Mouse (Mus musculus) liver, embryonic 14.5 days (tissue): ENCODE measurements around the gene Ect2l. TPM values are rescaled to one million over a fixed set of nuclear protein-coding genes. Genes with fewer than 3 reads are reported as not detected.
"Not testable (repeated sequence)": the region's sequence is repeated elsewhere in the genome, so short reads cannot be mapped to it uniquely, and the experiment has no call there.

Experiments
- ATAC-seq: fragments of 200-750 bp; cut with Nextera tagmentation; 2 replicates; pipeline ENCODE4 v1.8.0; 2017; ENCODE audit warnings: moderate number of reproducible peaks, mild to moderate bottlenecking, moderate library complexity; ENCODE audit not compliant: insufficient read depth
- DNase-seq, 3 experiments: peaks; one replicate each; pipeline ENCODE4 v3.0.0-alpha.2; 2012 to 2013; ENCODE audit warnings: low read depth in 3 of 3, low spot score in 3 of 3
- H3K27ac ChIP-seq: fragments of 300-500 bp; sonication (generic); 2 replicates; pipeline ENCODE4 v1.5.1; 2014; ENCODE audit warnings: moderate library complexity, mild to moderate bottlenecking, control low read depth, inconsistent platforms
- H3K27me3 ChIP-seq: fragments of 300-500 bp; sonication (generic); 2 replicates; pipeline ENCODE4 v1.6.1; 2014; ENCODE audit warnings: mild to moderate bottlenecking, low read length, moderate library complexity; ENCODE audit not compliant: control insufficient read depth, insufficient read depth
- H3K36me3 ChIP-seq: fragments of 300-500 bp; sonication (generic); replicated peaks from 2 replicates; pipeline ENCODE4 v1.6.1; 2014; ENCODE audit warnings: low read depth; ENCODE audit not compliant: control insufficient read depth, insufficient read depth
- H3K4me1 ChIP-seq, 2 experiments: fragments of 200-500 bp in 1 of 2; fragments of 300-500 bp in 1 of 2; sonication (generic) in 1 of 2; replicated peaks; 2 replicates each; pipeline ENCODE4 v1.6.1; 2012 to 2014; ENCODE audit warnings: antibody characterized with exemption in 1 of 2, inconsistent platforms in 1 of 2, low read length in 1 of 2; ENCODE audit not compliant: control insufficient read depth in 2 of 2, insufficient read depth in 2 of 2
- H3K4me2 ChIP-seq: fragments of 300-500 bp; sonication (generic); 2 replicates; pipeline ENCODE4 v1.6.1; 2014; ENCODE audit warnings: low read depth, mild to moderate bottlenecking, control low read depth, moderate library complexity
- H3K4me3 ChIP-seq, 2 experiments: fragments of 200-500 bp in 1 of 2; fragments of 300-500 bp in 1 of 2; sonication (generic) in 1 of 2; 2 replicates each; pipeline ENCODE4 v1.5.1; 2012 to 2014; ENCODE audit warnings: low read depth in 2 of 2, low read length in 2 of 2, mild to moderate bottlenecking in 2 of 2, control low read depth in 1 of 2, inconsistent platforms in 1 of 2, moderate library complexity in 1 of 2; ENCODE audit not compliant: insufficient read depth in 1 of 2
- H3K9ac ChIP-seq: fragments of 300-500 bp; sonication (generic); replicated peaks from 2 replicates; pipeline ENCODE4 v1.6.1; 2014; ENCODE audit warnings: mild to moderate bottlenecking, control low read depth, moderate library complexity
- H3K9me3 ChIP-seq: fragments of 300-500 bp; sonication (generic); 2 replicates; pipeline ENCODE4 v1.6.1; 2016; ENCODE audit warnings: low read length, mixed read lengths; ENCODE audit not compliant: control insufficient read depth
- CTCF ChIP-seq: IDR thresholded peaks from 2 replicates; pipeline ENCODE4 v1.5.1; 2016; ENCODE audit warnings: antibody characterized with exemption, low read depth, control low read depth
- EP300 ChIP-seq: IDR thresholded peaks from 2 replicates; pipeline ENCODE4 v1.6.1; 2016; ENCODE audit warnings: antibody characterized with exemption, low read depth
- whole genome bisulfite sequencing: fragments of 180-500 bp; shearing (Covaris S2); extraction: QIAGEN DNeasy Blood & Tissue Kit; methylation state at CpG from one replicate; pipeline ENCODE4 v1.1.7; 2014; ENCODE audit not compliant: insufficient replicate concordance; 5-methylcytosine and 5-hydroxymethylcytosine counted together
- polyA plus RNA-seq, 2 experiments: library from polyadenylated mRNA; depleted of rRNA in 1 of 2; stranded (reverse) in 1 of 2; unstranded in 1 of 2; fragments of >200 nt; fragmentation: Nextera tagmentation in 1 of 2; extraction: Ambion mirVana in 1 of 2; gene quantifications; 2 replicates each; pipeline versions ENCODE4 v1.2.1 to v1.2.3; 2012 to 2014

Ect2l gene
- polyA plus RNA-seq, 2 experiments: 0.06 to 0.08 TPM

DNA sequence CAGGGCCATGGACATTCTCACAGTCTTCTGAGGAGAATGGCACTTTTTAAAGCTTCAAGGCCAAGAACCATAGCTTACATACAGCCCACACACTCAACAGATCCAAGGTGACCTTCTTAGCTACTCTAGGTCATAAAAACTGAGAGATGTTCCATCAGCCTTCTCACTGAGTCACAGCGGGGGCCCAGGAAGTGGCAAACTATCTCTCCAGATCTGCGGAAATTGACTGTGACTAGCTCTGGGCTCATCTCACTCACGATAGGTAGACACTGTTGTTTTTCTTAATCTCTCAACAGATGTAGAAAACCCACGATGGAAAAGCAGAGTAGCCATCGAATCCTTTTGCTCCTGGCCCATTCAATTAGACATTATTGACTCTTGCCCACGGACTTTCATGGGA lies 68.5 kb downstream of the Ect2l start:
- WGBS: 54% methylated on average over 6 of the region's 6 CpGs

DNA sequence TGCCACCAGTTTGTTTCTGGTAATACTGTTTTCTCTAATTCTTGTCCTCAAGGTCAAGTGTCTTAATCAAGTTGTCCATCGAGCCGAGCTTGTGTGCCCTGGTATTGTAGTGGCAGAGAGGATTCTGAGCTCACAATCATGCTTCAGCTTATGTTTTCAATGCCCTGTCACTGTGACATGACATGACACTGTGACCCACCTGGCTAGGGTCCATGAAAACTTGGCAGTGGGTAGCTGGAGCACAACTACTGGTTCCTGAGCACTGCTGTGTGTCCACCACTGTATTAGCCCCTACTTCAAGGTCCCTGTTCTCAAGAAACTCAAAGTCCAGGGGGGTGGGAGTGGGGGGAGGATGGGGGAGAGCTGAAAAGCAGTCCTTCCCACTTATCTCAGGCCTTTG lies 69.3 kb downstream of the Ect2l start:
- TF ChIP-seq CTCF (no peak), EP300 (no peak)
- Histone ChIP-seq H3K4me1 (no peaks in the 10 kb centered on the region), H3K4me3 (no peak overlapping the region), H3K9ac (no peak overlapping the region), H3K4me2 (no peak overlapping the region), H3K27me3 (no peaks in the 10 kb centered on the region), H3K36me3 (no peaks in the 10 kb centered on the region), H3K27ac (no peak overlapping the region), H3K9me3 (no peaks in the 10 kb centered on the region)
- ATAC-seq: no peak
- no peak for DNase-seq
- WGBS: 58% methylated on average over 2 of the region's 2 CpGs

More for the DNA sequence above, 68.5 kb downstream of the Ect2l start:
- no peak for DNase-seq
- no peak overlapping the region for H3K27ac ChIP-seq
- TF ChIP-seq EP300 (no peak), CTCF (no peak)
- H3K4me1 ChIP-seq: no peaks in the 10 kb centered on the region
- H3K9me3 ChIP-seq: no peaks in the 10 kb centered on the region
- no peak overlapping the region for H3K4me3 ChIP-seq
- no peaks in the 10 kb centered on the region for H3K27me3 ChIP-seq
- ATAC-seq: no peak
- H3K9ac ChIP-seq: no peak overlapping the region
- H3K36me3 ChIP-seq: no peaks in the 10 kb centered on the region
- no peak overlapping the region for H3K4me2 ChIP-seq

DNA sequence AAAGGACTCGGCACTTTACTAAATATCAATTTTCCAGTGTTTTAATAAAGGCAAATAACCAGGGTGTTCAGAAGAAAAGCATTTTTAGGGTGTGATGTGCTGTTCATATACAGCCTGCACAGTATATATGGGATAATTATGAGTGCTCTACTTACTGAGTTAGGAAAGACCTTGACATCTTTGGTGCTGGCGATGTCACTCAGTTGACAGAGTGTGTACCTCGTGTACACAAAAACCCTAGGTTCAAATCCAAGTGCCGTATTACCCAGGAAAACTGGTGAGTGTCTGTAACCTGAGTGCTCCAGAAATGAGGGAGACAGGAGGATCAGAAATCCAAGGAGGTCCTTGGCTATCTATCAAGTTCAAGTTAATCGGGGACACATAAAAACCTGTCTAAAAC lies 71.1 kb downstream of the Ect2l start:
- DNase-seq: no peak
- no peaks in the 10 kb centered on the region for H3K36me3 ChIP-seq
- no peaks in the 10 kb centered on the region for H3K27me3 ChIP-seq
- no peaks in the 10 kb centered on the region for H3K4me1 ChIP-seq
- H3K4me3 ChIP-seq: peak overlapping the region; percentile 2 to 19; a peak in 3 of 4 replicates
- no peak overlapping the region for H3K27ac ChIP-seq
- no peak overlapping the region for H3K9ac ChIP-seq
- H3K9me3 ChIP-seq: no peaks in the 10 kb centered on the region
- H3K4me2 ChIP-seq: peak overlapping the region; percentile 19
- 71% methylated on average over 5 of the region's 5 CpGs for WGBS
- ATAC-seq: no peak
- no peak for TF ChIP-seq CTCF
- no peak for TF ChIP-seq EP300

DNA sequence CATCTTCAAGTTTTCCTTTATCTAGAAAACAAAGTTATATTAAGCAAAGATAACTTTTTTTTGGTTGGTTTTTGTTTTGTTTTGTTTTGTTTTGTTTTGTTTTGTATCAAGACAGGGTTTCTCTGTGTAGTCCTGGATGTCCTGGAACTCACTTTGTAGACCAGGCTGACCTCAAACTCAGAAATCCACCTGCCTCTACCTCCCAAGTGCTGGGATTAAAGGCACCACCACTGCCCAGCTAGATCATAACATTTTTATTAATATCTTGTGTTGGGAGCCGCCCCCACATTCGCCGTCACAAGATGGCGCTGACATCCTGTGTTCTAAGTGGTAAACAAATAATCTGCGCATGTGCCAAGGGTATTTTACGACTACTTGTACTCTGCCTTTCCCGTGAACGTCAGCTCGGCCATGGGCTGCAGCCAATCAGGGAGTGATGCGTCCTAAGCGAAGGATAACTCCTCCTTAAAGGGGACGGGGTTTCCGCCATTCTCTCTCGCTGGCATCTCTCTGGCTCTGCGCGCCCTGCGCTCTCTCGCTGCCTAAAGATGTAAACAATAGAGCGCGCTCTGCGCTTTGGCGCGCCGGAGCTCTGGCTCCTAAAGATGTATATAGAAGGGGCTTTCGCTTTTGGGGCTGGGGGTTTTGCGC lies 71.7 kb downstream of the Ect2l start:
- H3K9me3 ChIP-seq, H3K4me2 ChIP-seq, H3K27ac ChIP-seq, H3K36me3 ChIP-seq, H3K4me1 ChIP-seq, DNase-seq, H3K9ac ChIP-seq, H3K27me3 ChIP-seq: not testable (repeated sequence)
- ATAC-seq: peak; percentile 50; the same call in 1 of the 2 replicates
- WGBS: 61% methylated on average over 13 of the region's 26 CpGs
- peak overlapping the region; percentile 2 to 19; a peak in 2 of 4 replicates for H3K4me3 ChIP-seq

DNA sequence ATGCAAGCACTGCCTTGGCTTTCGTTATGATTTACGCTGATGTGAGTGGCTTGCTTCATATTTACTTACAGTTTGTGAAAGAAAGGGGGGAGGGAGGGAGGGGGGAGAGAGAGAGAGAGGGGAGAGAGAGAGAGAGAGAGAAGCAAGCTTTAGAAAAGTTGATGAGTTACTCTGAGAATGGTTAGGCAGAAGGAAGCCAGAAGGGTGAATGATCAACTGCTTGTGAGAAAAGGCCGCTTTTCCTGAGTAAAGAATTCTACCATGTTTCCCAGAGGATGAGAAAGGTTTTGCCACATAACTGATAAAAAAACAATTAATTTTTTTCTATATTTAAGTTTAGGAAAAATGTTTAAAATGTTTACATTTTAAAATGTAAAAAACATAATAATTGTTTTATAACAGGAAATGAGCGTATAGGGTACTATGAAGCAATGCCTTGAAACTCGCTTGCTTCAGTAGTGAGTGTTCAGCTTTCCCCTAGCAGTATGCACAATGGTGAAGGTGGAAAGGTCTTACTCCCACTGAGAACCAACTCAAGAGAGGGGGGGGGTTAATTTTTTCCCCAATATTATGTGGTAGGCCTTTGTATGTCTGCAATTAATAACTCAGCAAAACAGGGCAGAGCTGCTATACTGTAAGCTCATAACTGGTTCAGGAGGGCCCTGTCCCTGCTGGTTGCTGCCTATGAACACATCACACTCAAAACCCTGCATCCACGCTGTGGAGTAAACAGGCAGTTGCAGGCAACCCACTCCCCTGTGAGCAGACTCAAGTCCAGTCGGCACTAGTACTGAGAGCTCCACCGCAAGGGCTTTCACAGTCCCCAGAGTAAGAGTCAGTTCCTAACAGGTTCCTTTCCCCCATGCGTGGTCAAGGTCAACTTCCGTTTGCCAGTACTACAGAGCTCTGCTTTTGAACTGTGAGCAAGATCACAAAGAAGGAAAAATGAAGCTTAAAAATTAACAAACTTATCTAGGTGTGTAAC lies 78.7 kb downstream of the Ect2l start:
- no peak overlapping the region for H3K4me3 ChIP-seq
- no peak for DNase-seq
- H3K4me1 ChIP-seq: 0 out of 4 replicates have a peak, but pooled peaks cover 0 to 2% of the 10 kb centered on the region in 2 experiments
- no peak overlapping the region for H3K9ac ChIP-seq
- H3K36me3 ChIP-seq: no peaks in the 10 kb centered on the region
- H3K27me3 ChIP-seq: no peaks in the 10 kb centered on the region
- no peak for ATAC-seq
- H3K9me3 ChIP-seq: no peaks in the 10 kb centered on the region
- H3K27ac ChIP-seq: no peak overlapping the region
- 64% methylated on average over 10 of the region's 10 CpGs for WGBS
- TF ChIP-seq CTCF (no peak), EP300 (no peak)
- no peak overlapping the region for H3K4me2 ChIP-seq
